Mouse (Mus musculus) spleen, adult 2 months (tissue): ENCODE measurements at regions not wholly inside any gene's neighbourhood (a gene's known extent, or its start where the extent isn't known, plus 50 kb on each side); places are given as distances from the start of the nearest gene placed in this dataset.

Experiments
- CTCF ChIP-seq: fragments of 200-500 bp; IDR thresholded peaks from 2 replicates; pipeline ENCODE4 v1.5.1; 2011; ENCODE audit warnings: mild to moderate bottlenecking, inconsistent platforms; ENCODE audit not compliant: insufficient read depth, insufficient read length, insufficient replicate concordance; ENCODE audit errors: extremely low read depth
- POLR2A ChIP-seq: fragments of 200-500 bp; IDR thresholded peaks from 2 replicates; pipeline ENCODE4 v1.6.1; 2011; ENCODE audit warnings: low read depth, low read length, inconsistent platforms

- TF ChIP-seq CTCF (no peak), POLR2A (no peak)
Measured at GRCm38 (mm10) chr6:103344413-103344812, 166.0 kb upstream of the Chl1 start.
